Mouse (Mus musculus): ENCODE measurements around the gene Lefty1. TPM values are rescaled to one million over a fixed set of nuclear protein-coding genes. Genes with fewer than 3 reads are reported as not detected.
A peak's percentile ranks its signal among the peaks of the same experiment; 100 is the strongest.

Gene Lefty1
- polyA plus RNA-seq, 1 experiment from 2014 or later, result 0.28 TPM

DNA sequence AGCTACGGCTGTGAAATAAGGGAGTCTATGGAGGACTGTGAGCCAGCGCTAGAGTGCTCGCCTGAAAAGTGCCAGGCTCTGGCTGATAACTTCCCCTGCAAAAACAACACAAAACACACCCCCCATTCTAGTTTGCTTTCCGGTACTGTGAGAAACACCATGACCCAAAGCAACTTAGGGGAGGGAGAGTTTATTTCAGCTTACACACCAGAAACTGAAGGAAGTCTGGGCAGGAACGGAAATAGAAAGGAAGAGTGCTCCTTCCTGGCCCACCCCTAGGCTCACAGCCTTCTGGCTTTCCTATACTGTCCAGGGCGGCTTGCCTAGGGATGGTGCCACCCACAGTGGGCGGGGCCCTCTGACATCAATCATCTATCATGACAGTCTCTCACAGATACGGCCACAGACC lies 22.2 kb downstream of the Lefty1 start:
- Histone ChIP-seq H3K9ac (replicated peaks; ENCODE audit: low read length) (no peak overlapping the region), H3K36me3 (ENCODE audit: control insufficient read depth, insufficient read depth, low read length) (no peaks in the 10 kb centered on the region), H3K4me2 (ENCODE audit: low read length) (no peak overlapping the region), H3K27ac (replicated peaks; ENCODE audit: low read depth, low read length) (no peak overlapping the region), H3K27me3 (ENCODE audit: control insufficient read depth, insufficient read depth, low read length) (no peaks in the 10 kb centered on the region), H3K4me3 (replicated peaks; ENCODE audit: low read depth, low read length) (no peak overlapping the region), H3K4me1 (ENCODE audit: control insufficient read depth, insufficient read depth, low read length) (no peaks in the 10 kb centered on the region), H3K9me3 (ENCODE audit: control insufficient read depth, low read length) (no peaks in the 10 kb centered on the region)
- DNase-seq (no peak), ATAC-seq (ENCODE audit: low FRiP score, low TSS enrichment) (no peak)
- WGBS, result 91% methylated on average over 8 of the region's 8 CpGs

DNA sequence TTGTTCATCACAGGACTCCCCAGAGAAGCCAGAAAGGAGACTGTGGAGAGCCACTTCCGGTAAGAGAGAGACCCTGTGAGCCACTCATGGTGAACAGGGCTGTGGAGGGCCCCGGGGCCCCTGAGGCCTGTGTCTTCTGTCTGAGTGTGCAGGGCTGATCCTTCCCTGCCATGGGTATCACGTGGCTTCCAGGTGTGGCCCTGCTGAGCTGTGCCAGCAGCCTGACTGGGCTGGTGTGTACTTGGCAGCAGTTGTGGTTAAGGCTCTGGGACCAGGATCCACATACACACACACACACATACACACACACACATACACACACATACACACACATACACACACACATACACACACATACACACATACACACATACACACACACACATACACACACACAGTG lies 23.2 kb downstream of the Lefty1 start:
- no peak overlapping the region for H3K9ac ChIP-seq (replicated peaks; ENCODE audit: low read length)
- H3K9me3 ChIP-seq (ENCODE audit: control insufficient read depth, low read length), result no peaks in the 10 kb centered on the region
- DNase-seq (no peak), ATAC-seq (ENCODE audit: low FRiP score, low TSS enrichment) (no peak)
- no peak overlapping the region for H3K4me3 ChIP-seq (replicated peaks; ENCODE audit: low read depth, low read length)
- no peaks in the 10 kb centered on the region for H3K4me1 ChIP-seq (ENCODE audit: control insufficient read depth, insufficient read depth, low read length)
- H3K36me3 ChIP-seq (ENCODE audit: control insufficient read depth, insufficient read depth, low read length), result no peaks in the 10 kb centered on the region
- no peak overlapping the region for H3K27ac ChIP-seq (replicated peaks; ENCODE audit: low read depth, low read length)
- no peaks in the 10 kb centered on the region for H3K27me3 ChIP-seq (ENCODE audit: control insufficient read depth, insufficient read depth, low read length)
- WGBS, result 85% methylated on average over 3 of the region's 3 CpGs
- H3K4me2 ChIP-seq (ENCODE audit: low read length), result no peak overlapping the region

DNA sequence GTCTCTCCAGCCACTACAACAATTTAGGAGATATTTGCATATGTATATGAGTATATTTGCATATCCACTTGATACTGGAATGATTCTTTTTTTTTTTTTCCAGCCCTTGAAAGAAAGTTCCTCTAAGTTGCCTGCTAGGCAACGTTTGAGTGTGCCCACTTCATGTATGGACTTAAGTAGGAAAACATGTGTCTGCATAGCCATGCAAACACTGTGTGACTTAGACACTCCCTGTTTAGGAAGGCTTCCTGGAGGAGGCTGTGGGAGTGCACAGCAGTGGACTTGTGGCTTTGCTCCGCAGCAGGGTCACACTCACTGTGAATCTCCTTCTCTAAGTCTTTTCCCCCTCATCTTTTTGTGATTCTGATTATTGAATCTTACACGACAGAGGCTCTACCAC lies 24.0 kb downstream of the Lefty1 start:
- Histone ChIP-seq H3K9me3 (ENCODE audit: control insufficient read depth, low read length) (no peaks in the 10 kb centered on the region), H3K4me3 (replicated peaks; ENCODE audit: low read depth, low read length) (no peak overlapping the region), H3K27me3 (ENCODE audit: control insufficient read depth, insufficient read depth, low read length) (no peaks in the 10 kb centered on the region), H3K4me2 (ENCODE audit: low read length) (no peak overlapping the region), H3K9ac (replicated peaks; ENCODE audit: low read length) (no peak overlapping the region), H3K4me1 (ENCODE audit: control insufficient read depth, insufficient read depth, low read length) (no peaks in the 10 kb centered on the region), H3K36me3 (ENCODE audit: control insufficient read depth, insufficient read depth, low read length) (no peaks in the 10 kb centered on the region), H3K27ac (replicated peaks; ENCODE audit: low read depth, low read length) (no peak overlapping the region)
- no peak for ATAC-seq (ENCODE audit: low FRiP score, low TSS enrichment)
- DNase-seq, result no peak
- WGBS, result 57% methylated on average over 3 of the region's 3 CpGs

DNA sequence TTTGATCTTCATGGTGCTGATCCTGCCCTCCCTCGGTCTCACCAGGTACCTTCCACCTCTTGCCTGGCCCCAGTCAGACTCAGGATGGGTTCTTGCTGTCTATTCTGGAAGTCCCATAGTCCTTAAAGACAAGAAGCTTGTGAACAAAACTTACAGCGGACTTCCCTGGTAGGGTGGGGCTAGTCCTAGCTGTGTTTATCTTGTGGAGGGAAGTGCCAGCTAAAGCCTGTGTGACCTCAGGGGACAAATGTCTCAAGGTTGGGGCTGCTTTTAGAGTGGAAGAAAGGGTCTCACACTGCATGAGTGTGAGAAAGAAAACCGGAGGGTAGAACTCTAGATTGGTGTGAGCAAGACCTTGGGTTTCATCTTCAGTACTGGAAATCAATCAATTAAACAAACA lies 31.0 kb downstream of the Lefty1 start:
- Histone ChIP-seq H3K27me3 (ENCODE audit: control insufficient read depth, insufficient read depth, low read length) (no peaks in the 10 kb centered on the region), H3K27ac (replicated peaks; ENCODE audit: low read depth, low read length) (no peak overlapping the region), H3K4me3 (replicated peaks; ENCODE audit: low read depth, low read length) (no peak overlapping the region), H3K9ac (replicated peaks; ENCODE audit: low read length) (no peak overlapping the region), H3K4me2 (ENCODE audit: low read length) (no peak overlapping the region), H3K4me1 (ENCODE audit: control insufficient read depth, insufficient read depth, low read length) (no peaks in the 10 kb centered on the region), H3K36me3 (ENCODE audit: control insufficient read depth, insufficient read depth, low read length) (no peaks in the 10 kb centered on the region), H3K9me3 (ENCODE audit: control insufficient read depth, low read length) (no peaks in the 10 kb centered on the region)
- no peak for ATAC-seq (ENCODE audit: low FRiP score, low TSS enrichment)
- DNase-seq, result no peak
- WGBS, result 91% methylated on average over 3 of the region's 3 CpGs

DNA sequence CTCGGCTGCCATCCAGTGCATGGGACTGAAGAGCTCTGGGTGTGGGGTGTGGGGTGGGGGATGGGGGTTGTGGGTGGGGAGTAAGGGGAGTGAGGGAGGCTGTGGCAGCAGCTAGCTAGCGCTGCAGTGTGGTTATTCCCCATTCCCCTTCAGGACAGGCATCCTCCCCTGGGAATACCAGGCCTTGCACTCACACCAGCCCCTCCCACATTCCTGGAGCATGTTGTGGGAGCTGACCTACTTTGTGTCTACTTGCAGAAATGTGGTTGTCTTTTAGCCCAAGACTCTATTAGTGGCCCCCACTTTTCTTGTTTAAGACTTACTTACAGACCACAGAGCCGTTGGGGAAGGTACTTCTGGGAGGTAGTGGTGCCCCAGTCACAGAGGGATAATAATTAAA lies 31.7 kb downstream of the Lefty1 start:
- ATAC-seq (ENCODE audit: low FRiP score, low TSS enrichment), result no peak
- no peaks in the 10 kb centered on the region for H3K36me3 ChIP-seq (ENCODE audit: control insufficient read depth, insufficient read depth, low read length)
- H3K4me2 ChIP-seq (ENCODE audit: low read length), result no peak overlapping the region

DNA sequence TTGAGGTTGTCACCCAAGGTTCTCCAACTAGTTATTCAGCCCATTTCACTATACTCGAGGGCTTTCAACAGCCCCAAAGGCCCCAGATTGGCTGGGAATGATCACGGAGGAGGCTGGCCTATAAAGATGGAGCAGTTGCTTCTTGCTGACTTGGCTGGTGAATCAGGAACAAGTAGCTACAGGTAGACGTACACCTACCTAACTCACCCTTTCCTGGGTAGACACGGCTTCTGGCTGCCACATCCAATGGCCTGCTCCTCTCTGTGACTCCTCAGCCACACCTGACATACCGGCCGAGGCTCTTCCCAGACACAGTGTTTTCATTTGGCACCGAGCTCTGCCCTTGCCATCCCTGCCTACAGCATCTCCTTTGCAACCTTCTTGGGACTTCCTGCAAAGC lies 32.4 kb downstream of the Lefty1 start:
- no peaks in the 10 kb centered on the region for H3K4me1 ChIP-seq (ENCODE audit: control insufficient read depth, insufficient read depth, low read length)
- DNase-seq (no peak), ATAC-seq (ENCODE audit: low FRiP score, low TSS enrichment) (no peak)
- H3K27me3 ChIP-seq (ENCODE audit: control insufficient read depth, insufficient read depth, low read length), result no peaks in the 10 kb centered on the region
- no peak overlapping the region for H3K4me2 ChIP-seq (ENCODE audit: low read length)
- no peaks in the 10 kb centered on the region for H3K9me3 ChIP-seq (ENCODE audit: control insufficient read depth, low read length)
- H3K9ac ChIP-seq (replicated peaks; ENCODE audit: low read length), result no peak overlapping the region
- WGBS, result 92% methylated on average over 7 of the region's 7 CpGs
- no peak overlapping the region for H3K27ac ChIP-seq (replicated peaks; ENCODE audit: low read depth, low read length)
- no peaks in the 10 kb centered on the region for H3K36me3 ChIP-seq (ENCODE audit: control insufficient read depth, insufficient read depth, low read length)
- no peak overlapping the region for H3K4me3 ChIP-seq (replicated peaks; ENCODE audit: low read depth, low read length)

More for the DNA sequence above, 31.7 kb downstream of the Lefty1 start:
- H3K4me1 ChIP-seq (ENCODE audit: control insufficient read depth, insufficient read depth, low read length), result no peaks in the 10 kb centered on the region
- DNase-seq, result no peak
- H3K9me3 ChIP-seq (ENCODE audit: control insufficient read depth, low read length), result no peaks in the 10 kb centered on the region
- 77% methylated on average over 3 of the region's 3 CpGs for WGBS
- H3K4me3 ChIP-seq (replicated peaks; ENCODE audit: low read depth, low read length), result no peak overlapping the region
- H3K27ac ChIP-seq (replicated peaks; ENCODE audit: low read depth, low read length), result no peak overlapping the region
- H3K27me3 ChIP-seq (ENCODE audit: control insufficient read depth, insufficient read depth, low read length), result no peaks in the 10 kb centered on the region
- H3K9ac ChIP-seq (replicated peaks; ENCODE audit: low read length), result no peak overlapping the region

DNA sequence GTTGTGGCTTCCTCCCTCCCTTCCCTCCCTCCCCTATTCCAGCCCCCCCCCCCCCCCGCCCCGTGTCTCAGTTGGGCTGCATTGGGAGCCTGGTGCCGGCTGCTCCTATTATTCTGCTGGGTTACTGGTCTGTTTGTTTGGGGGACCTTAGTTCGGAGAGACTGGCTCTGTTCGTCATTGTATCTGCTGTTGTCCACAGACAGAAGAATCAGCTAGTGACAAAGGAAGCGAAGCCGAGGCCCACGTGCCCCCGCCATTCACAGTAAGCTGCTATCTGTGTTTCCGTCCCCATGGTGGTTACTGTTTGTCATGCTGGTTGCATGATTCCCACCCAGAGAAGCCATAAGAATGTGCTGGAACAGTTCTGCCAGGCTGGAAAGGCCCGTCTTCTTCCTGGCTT lies 38.1 kb downstream of the Lefty1 start:
- no peak overlapping the region for H3K27ac ChIP-seq (replicated peaks; ENCODE audit: low read depth, low read length)
- H3K4me2 ChIP-seq (ENCODE audit: low read length), result no peak overlapping the region
- no peaks in the 10 kb centered on the region for H3K9me3 ChIP-seq (ENCODE audit: control insufficient read depth, low read length)
- DNase-seq, result no peak
- H3K27me3 ChIP-seq (ENCODE audit: control insufficient read depth, insufficient read depth, low read length), result no peaks in the 10 kb centered on the region
- H3K4me3 ChIP-seq (replicated peaks; ENCODE audit: low read depth, low read length), result no peak overlapping the region
- no peaks in the 10 kb centered on the region for H3K4me1 ChIP-seq (ENCODE audit: control insufficient read depth, insufficient read depth, low read length)
- H3K9ac ChIP-seq (replicated peaks; ENCODE audit: low read length), result no peak overlapping the region
- no peak for ATAC-seq (ENCODE audit: low FRiP score, low TSS enrichment)
- WGBS, result 65% methylated on average over 10 of the region's 11 CpGs
- H3K36me3 ChIP-seq (ENCODE audit: control insufficient read depth, insufficient read depth, low read length), result no peaks in the 10 kb centered on the region

DNA sequence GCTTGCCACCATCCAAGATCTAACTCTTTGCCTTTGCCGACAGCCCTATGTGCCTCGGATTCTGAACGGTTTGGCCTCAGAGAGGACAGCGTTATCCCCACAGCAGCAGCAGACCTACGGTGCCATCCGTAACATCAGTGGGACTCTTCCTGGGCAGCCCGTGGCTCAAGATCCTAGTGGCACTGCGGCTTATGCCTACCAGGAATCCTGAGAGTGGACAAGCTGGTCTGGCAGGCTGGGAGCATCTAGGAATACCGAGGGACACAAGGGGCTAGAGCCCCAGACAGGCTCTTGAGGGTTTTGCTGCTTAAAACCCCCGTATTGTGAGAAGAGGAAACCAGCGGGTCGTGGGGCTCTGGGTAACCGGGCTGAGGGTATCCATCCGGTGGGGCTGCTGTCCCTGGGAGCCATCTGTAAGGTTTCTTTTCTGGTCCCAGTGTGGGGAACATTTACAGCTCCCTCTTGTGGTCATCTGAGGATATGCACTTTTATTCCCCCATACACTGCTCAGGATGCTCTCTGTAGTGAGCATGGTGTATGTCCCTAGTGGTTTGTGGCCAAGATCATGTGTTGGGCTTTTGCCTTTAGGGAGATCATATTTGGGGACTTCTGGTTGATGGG lies 39.4 kb downstream of the Lefty1 start:
- Histone ChIP-seq H3K4me3 (replicated peaks; ENCODE audit: low read depth, low read length) (no peak overlapping the region), H3K27me3 (ENCODE audit: control insufficient read depth, insufficient read depth, low read length) (no peaks in the 10 kb centered on the region), H3K4me1 (ENCODE audit: control insufficient read depth, insufficient read depth, low read length) (no peaks in the 10 kb centered on the region), H3K9me3 (ENCODE audit: control insufficient read depth, low read length) (no peaks in the 10 kb centered on the region), H3K27ac (replicated peaks; ENCODE audit: low read depth, low read length) (no peak overlapping the region), H3K9ac (replicated peaks; ENCODE audit: low read length) (no peak overlapping the region), H3K4me2 (ENCODE audit: low read length) (no peak overlapping the region), H3K36me3 (ENCODE audit: control insufficient read depth, insufficient read depth, low read length) (no peaks in the 10 kb centered on the region)
- 62% methylated on average over 14 of the region's 14 CpGs for WGBS
- ATAC-seq (ENCODE audit: low FRiP score, low TSS enrichment) (0 out of 2 replicates have a peak, but pooled peaks have one; percentile 46), DNase-seq (peak; percentile 76)

DNA sequence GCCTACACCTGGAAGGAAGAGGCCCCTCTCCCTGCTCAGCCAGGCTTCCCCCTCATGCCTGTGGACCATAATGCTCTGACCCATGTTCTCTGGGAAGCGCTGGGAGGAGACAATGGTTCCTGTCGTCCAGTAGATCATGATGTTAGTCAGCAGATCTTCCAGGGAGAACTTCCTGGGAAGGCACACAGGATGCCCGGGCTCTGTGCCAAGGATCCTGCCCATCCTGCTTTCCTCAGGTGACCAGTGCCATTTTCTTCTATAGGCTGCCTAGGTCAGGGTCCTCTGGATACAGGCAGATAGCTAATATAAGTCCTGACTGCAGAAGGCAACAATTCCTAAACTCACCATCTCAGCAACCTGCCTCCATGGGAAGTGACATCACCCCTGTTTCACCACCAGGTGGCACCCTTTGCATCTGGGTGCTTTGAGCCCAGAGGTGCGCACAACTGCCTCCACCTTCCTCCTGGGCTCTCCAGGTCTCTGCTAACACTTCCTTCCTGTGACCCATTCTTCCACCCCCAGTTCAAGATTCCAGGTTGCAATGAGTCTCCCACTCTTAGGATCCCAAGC lies 41.4 kb downstream of the Lefty1 start:
- H3K27me3 ChIP-seq (ENCODE audit: control insufficient read depth, insufficient read depth, low read length), result no peaks in the 10 kb centered on the region
- DNase-seq (peak; percentile 23), ATAC-seq (ENCODE audit: low FRiP score, low TSS enrichment) (no peak)
- H3K27ac ChIP-seq (replicated peaks; ENCODE audit: low read depth, low read length), result no peak overlapping the region
- no peak overlapping the region for H3K4me3 ChIP-seq (replicated peaks; ENCODE audit: low read depth, low read length)
- WGBS, result 68% methylated on average over 4 of the region's 4 CpGs
- no peak overlapping the region for H3K4me2 ChIP-seq (ENCODE audit: low read length)
- no peaks in the 10 kb centered on the region for H3K9me3 ChIP-seq (ENCODE audit: control insufficient read depth, low read length)
- no peaks in the 10 kb centered on the region for H3K36me3 ChIP-seq (ENCODE audit: control insufficient read depth, insufficient read depth, low read length)
- H3K9ac ChIP-seq (replicated peaks; ENCODE audit: low read length), result no peak overlapping the region
- H3K4me1 ChIP-seq (ENCODE audit: control insufficient read depth, insufficient read depth, low read length), result no peaks in the 10 kb centered on the region

Data from midbrain, embryonic 14.5 days (tissue).